Mouse (Mus musculus) liver, adult 2 months (tissue): ENCODE measurements at regions not wholly inside any gene's neighbourhood (a gene's known extent, or its start where the extent isn't known, plus 50 kb on each side); places are given as distances from the start of the nearest gene placed in this dataset.

Experiments
- CTCF ChIP-seq: fragments of 200-500 bp; IDR thresholded peaks from 2 replicates; pipeline ENCODE4 v1.5.1; 2011; ENCODE audit warnings: low read depth, low read length, control low read depth
- POLR2A ChIP-seq: fragments of 200-500 bp; IDR thresholded peaks from 2 replicates; pipeline ENCODE4 v1.6.1; 2011; ENCODE audit warnings: low read length, control low read depth; ENCODE audit not compliant: insufficient read depth; ENCODE audit errors: extremely low read depth

- TF ChIP-seq POLR2A (no peak), CTCF (no peak)
Observed at GRCm38 (mm10) chr15:40358341-40358740, 224.2 kb downstream of the 9330182O14Rik start.
